Mouse (Mus musculus) MEL (cell line): ENCODE results near the gene Cdkal1.

Experiments used
- CTCF ChIP-seq, 3 experiments: IDR thresholded peaks in 2 of 3; conservative IDR thresholded peaks in 1 of 3; 2 replicates each; pipeline ENCODE4 v1.5.1; 2011 to 2012; ENCODE audit warnings: low read length in 3 of 3, low read depth in 2 of 3, mild to moderate bottlenecking in 2 of 3, improper control_type of control experiment in 1 of 3, inconsistent platforms in 1 of 3, mixed read lengths in 1 of 3, moderate library complexity in 1 of 3; ENCODE audit not compliant: control insufficient read depth in 1 of 3, insufficient read depth in 1 of 3, poor library complexity in 1 of 3, severe bottlenecking in 1 of 3
- E2F4 ChIP-seq: IDR thresholded peaks from 2 replicates; pipeline ENCODE4 v1.6.1; 2011; ENCODE audit warnings: low read depth, low read length, improper control_type of control experiment, borderline replicate concordance
- EP300 ChIP-seq, 2 experiments: IDR thresholded peaks; 2 replicates each; pipeline ENCODE4 v1.6.1; 2011; ENCODE audit warnings: improper control_type of control experiment in 2 of 2, low read length in 2 of 2, low read depth in 1 of 2, mild to moderate bottlenecking in 1 of 2
- ETS1 ChIP-seq: IDR thresholded peaks from 2 replicates; pipeline ENCODE4 v1.6.1; 2012; ENCODE audit warnings: low read depth, mild to moderate bottlenecking, inconsistent platforms, low read length, improper control_type of control experiment, moderate library complexity
- GATA1 ChIP-seq: IDR thresholded peaks from 2 replicates; pipeline ENCODE4 v1.6.1; 2011; ENCODE audit warnings: low read depth, low read length, improper control_type of control experiment
- MAFK ChIP-seq: IDR thresholded peaks from 2 replicates; pipeline ENCODE4 v1.6.1; 2011; ENCODE audit warnings: low read depth, mild to moderate bottlenecking, low read length, improper control_type of control experiment, borderline replicate concordance
- MAX ChIP-seq: IDR thresholded peaks from 2 replicates; pipeline ENCODE4 v1.6.1; 2011; ENCODE audit warnings: low read length, improper control_type of control experiment
- MYB ChIP-seq: IDR thresholded peaks from 2 replicates; pipeline ENCODE4 v1.6.1; 2011; ENCODE audit warnings: mild to moderate bottlenecking, low read depth, low read length, improper control_type of control experiment
- NRF1 ChIP-seq: IDR thresholded peaks from 2 replicates; pipeline ENCODE4 v1.6.1; 2014; ENCODE audit warnings: low read depth, mild to moderate bottlenecking, inconsistent platforms, low read length, improper control_type of control experiment, moderate library complexity; ENCODE audit not compliant: poor library complexity, insufficient read depth, severe bottlenecking
- POLR2A ChIP-seq, 2 experiments: IDR thresholded peaks; 2 replicates each; pipeline ENCODE4 v1.6.1; 2011 to 2012; ENCODE audit warnings: low read length in 2 of 2, mild to moderate bottlenecking in 2 of 2, control low read depth in 1 of 2, improper control_type of control experiment in 1 of 2, low read depth in 1 of 2, moderate library complexity in 1 of 2; ENCODE audit not compliant: control insufficient read depth in 1 of 2, insufficient read depth in 1 of 2, poor library complexity in 1 of 2
- POLR2AphosphoS2 ChIP-seq: IDR thresholded peaks from 2 replicates; pipeline ENCODE4 v1.6.1; 2011; ENCODE audit warnings: low read length, improper control_type of control experiment
- SIN3A ChIP-seq: IDR thresholded peaks from 2 replicates; pipeline ENCODE4 v1.6.1; 2012; ENCODE audit warnings: low read length, improper control_type of control experiment, inconsistent platforms
- SMC3 ChIP-seq: IDR thresholded peaks from 2 replicates; pipeline ENCODE4 v1.6.1; 2011; ENCODE audit warnings: low read depth, low read length, improper control_type of control experiment
- ZC3H11A ChIP-seq: IDR thresholded peaks from 2 replicates; pipeline ENCODE4 v1.6.1; 2012; ENCODE audit warnings: low read depth, mild to moderate bottlenecking, inconsistent platforms, low read length, improper control_type of control experiment

DNA sequence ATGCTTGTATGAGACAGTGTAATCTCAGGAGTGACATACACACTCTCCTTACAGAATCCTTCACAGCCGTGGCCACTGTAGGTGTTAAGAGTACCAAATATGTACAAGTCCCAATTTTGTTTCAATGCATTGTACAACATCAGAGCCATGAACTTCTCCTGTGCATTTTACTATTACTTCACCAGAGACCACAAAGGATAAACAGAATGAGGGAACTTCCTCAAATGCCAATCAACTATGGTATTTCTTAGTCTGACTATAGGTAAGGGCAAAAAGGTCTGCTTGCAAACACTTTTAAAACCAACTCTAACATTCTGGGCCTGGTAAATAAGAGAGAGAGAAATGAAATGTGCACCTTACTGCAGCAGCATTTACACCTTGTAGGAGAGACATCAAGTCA lies 87.4 kb downstream of the Cdkal1 start:
- no peak for TF ChIP-seq NRF1
- TF ChIP-seq CTCF (IDR thresholded peaks at IDR 0.05 in 2 of 3, conservative IDR thresholded peaks at IDR 0.05 in 1 of 3; ENCODE audit: control insufficient read depth in 1 of 3, insufficient read depth in 1 of 3, low read depth in 2 of 3, low read length in 3 of 3, poor library complexity in 1 of 3, severe bottlenecking in 1 of 3), result no peak
- no peak for TF ChIP-seq EP300 (IDR thresholded peaks at IDR 0.05; ENCODE audit: low read depth in 1 of 2, low read length in 2 of 2)
- no peak for TF ChIP-seq SIN3A
- no peak for TF ChIP-seq POLR2AphosphoS2
- no peak for TF ChIP-seq ZC3H11A
- TF ChIP-seq SMC3, result no peak
- TF ChIP-seq POLR2A (IDR thresholded peaks at IDR 0.05; ENCODE audit: control insufficient read depth in 1 of 2, insufficient read depth in 1 of 2, low read depth in 1 of 2, low read length in 2 of 2, poor library complexity in 1 of 2), result no peak
- TF ChIP-seq ETS1, result no peak
- TF ChIP-seq MYB, result no peak
- no peak for TF ChIP-seq MAFK
- no peak for TF ChIP-seq E2F4
- no peak for TF ChIP-seq MAX
- TF ChIP-seq GATA1, result no peak
